Mouse (Mus musculus) heart, embryonic 13.5 days (tissue): ENCODE measurements at regions not wholly inside any gene's neighbourhood (a gene's known extent, or its start where the extent isn't known, plus 50 kb on each side); places are given as distances from the start of the nearest gene placed in this dataset.

Source experiments
- ATAC-seq: fragments of 200-750 bp; cut with Nextera tagmentation; 2 replicates; pipeline ENCODE4 v1.8.0; 2017; ENCODE audit warnings: moderate TSS enrichment; ENCODE audit not compliant: insufficient number of reproducible peaks, low FRiP score, low TSS enrichment; ENCODE audit errors: extremely low read depth
- H3K27ac ChIP-seq: fragments of 300-500 bp; sonication (generic); replicated peaks from 2 replicates; pipeline ENCODE4 v1.5.1; 2015; ENCODE audit warnings: moderate library complexity, mild to moderate bottlenecking, inconsistent platforms
- H3K27me3 ChIP-seq: fragments of 300-500 bp; sonication (generic); replicated peaks from 2 replicates; pipeline ENCODE4 v1.6.1; 2015; ENCODE audit warnings: mild to moderate bottlenecking, inconsistent platforms
- H3K36me3 ChIP-seq: fragments of 300-500 bp; sonication (generic); 2 replicates; pipeline ENCODE4 v1.6.1; 2015; ENCODE audit warnings: mild to moderate bottlenecking, inconsistent platforms
- H3K4me1 ChIP-seq: fragments of 300-500 bp; sonication (generic); 2 replicates; pipeline ENCODE4 v1.6.1; 2015; ENCODE audit warnings: inconsistent platforms
- H3K4me2 ChIP-seq: fragments of 300-500 bp; sonication (generic); 2 replicates; pipeline ENCODE4 v1.6.1; 2015; ENCODE audit warnings: inconsistent platforms, mild to moderate bottlenecking, moderate library complexity
- H3K4me3 ChIP-seq: fragments of 300-500 bp; sonication (generic); 2 replicates; pipeline ENCODE4 v1.5.1; 2015; ENCODE audit warnings: moderate library complexity, mild to moderate bottlenecking, inconsistent platforms
- H3K9ac ChIP-seq: fragments of 300-500 bp; sonication (generic); 2 replicates; pipeline ENCODE4 v1.6.1; 2015; ENCODE audit warnings: inconsistent platforms, mild to moderate bottlenecking, moderate library complexity
- H3K9me3 ChIP-seq: fragments of 300-500 bp; sonication (generic); 2 replicates; pipeline ENCODE4 v1.6.1; 2016; ENCODE audit warnings: inconsistent platforms
- WGBS: fragments of 180-500 bp; shearing (Covaris S2); methylation state at CpG from one replicate; pipeline ENCODE4 v1.1.7; 2015; ENCODE audit warnings: mixed read lengths; 5-methylcytosine and 5-hydroxymethylcytosine counted together

GRCm38 (mm10) chr9:113287397-113287796 lies 420.7 kb downstream of the Pdcd6ip start:
- H3K27me3 ChIP-seq = no peaks in the 10 kb centered on the region
- no peaks in the 10 kb centered on the region for H3K4me1 ChIP-seq
- H3K4me2 ChIP-seq = no peak overlapping the region
- WGBS = 45% methylated on average over 4 of the region's 4 CpGs
- H3K9ac ChIP-seq = no peak overlapping the region
- H3K27ac ChIP-seq = no peak overlapping the region
- H3K9me3 ChIP-seq = no peaks in the 10 kb centered on the region
- no peaks in the 10 kb centered on the region for H3K36me3 ChIP-seq
- H3K4me3 ChIP-seq = no peak overlapping the region
- no peak for ATAC-seq

DNA sequence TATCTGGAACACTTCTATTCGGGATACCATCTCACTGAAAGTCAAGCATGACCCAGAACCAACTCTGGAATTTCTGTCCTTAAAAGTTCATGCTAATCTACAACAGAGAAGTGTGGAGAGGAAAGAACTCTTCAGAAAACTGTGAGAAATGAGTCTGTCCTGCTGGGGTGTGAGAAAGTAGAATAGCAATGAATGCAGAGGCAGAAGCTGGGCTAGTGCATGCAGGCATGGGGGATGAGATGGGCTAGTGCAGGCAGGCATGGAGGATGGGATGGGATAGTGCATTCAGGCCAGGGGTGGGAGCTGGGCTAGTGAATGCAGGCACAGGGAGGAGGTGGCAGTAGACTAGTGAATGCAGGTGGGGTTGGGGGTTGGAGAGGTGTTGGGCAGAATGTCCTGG lies 424.8 kb downstream of the Pdcd6ip start:
- Histone ChIP-seq H3K4me3 (no peak overlapping the region), H3K4me2 (no peak overlapping the region), H3K9me3 (no peaks in the 10 kb centered on the region), H3K36me3 (no peaks in the 10 kb centered on the region), H3K27me3 (no peaks in the 10 kb centered on the region), H3K27ac (no peak overlapping the region), H3K4me1 (no peaks in the 10 kb centered on the region), H3K9ac (no peak overlapping the region)
- no peak for ATAC-seq
- WGBS = 14% methylated on average over 1 of the region's 1 CpGs

GRCm38 (mm10) chr9:113270595-113270994 lies 437.5 kb downstream of the Pdcd6ip start:
- no peaks in the 10 kb centered on the region for H3K27me3 ChIP-seq
- no peaks in the 10 kb centered on the region for H3K9me3 ChIP-seq
- no peak overlapping the region for H3K4me2 ChIP-seq
- H3K4me1 ChIP-seq = no peaks in the 10 kb centered on the region
- no peak for ATAC-seq
- H3K4me3 ChIP-seq = no peak overlapping the region
- no peak overlapping the region for H3K9ac ChIP-seq
- no peaks in the 10 kb centered on the region for H3K36me3 ChIP-seq
- no peak overlapping the region for H3K27ac ChIP-seq
- WGBS = 81% methylated on average over 4 of the region's 4 CpGs

DNA sequence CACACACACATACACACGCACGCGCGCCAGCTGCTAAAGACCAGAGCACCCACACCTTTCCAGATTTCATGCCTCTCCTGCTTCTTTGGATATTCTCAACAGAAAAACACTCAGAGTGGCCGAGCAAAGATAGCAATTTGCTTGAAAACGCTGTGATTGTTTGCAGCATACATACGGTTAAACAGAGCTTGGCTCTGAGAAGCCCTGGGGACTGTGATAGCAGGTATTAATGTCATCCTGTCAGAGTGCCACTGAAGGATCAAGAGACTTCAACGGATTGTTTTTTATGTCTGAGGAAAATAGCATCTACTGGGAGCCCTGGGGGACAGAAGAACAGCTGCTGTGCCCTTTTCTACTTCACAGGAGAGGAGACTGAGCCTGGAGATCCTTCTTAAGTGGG lies 440.4 kb downstream of the Pdcd6ip start:
- H3K4me1 ChIP-seq = no peaks in the 10 kb centered on the region
- 77% methylated on average over 8 of the region's 8 CpGs for WGBS
- H3K4me2 ChIP-seq = no peak overlapping the region
- no peak overlapping the region for H3K27ac ChIP-seq
- no peaks in the 10 kb centered on the region for H3K27me3 ChIP-seq
- H3K9me3 ChIP-seq = no peaks in the 10 kb centered on the region
- no peak overlapping the region for H3K9ac ChIP-seq
- H3K36me3 ChIP-seq = no peaks in the 10 kb centered on the region
- ATAC-seq = no peak
- no peak overlapping the region for H3K4me3 ChIP-seq

- Histone ChIP-seq H3K4me3 (no peak overlapping the region), H3K27ac (no peak overlapping the region), H3K27me3 (no peaks in the 10 kb centered on the region), H3K36me3 (no peaks in the 10 kb centered on the region), H3K4me1 (no peaks in the 10 kb centered on the region), H3K9me3 (peaks cover 8% of the 10 kb centered on the region; the same call in 1 of the 2 replicates), H3K9ac (no peak overlapping the region), H3K4me2 (no peak overlapping the region)
- no peak for ATAC-seq
- whole genome bisulfite sequencing = 68% methylated on average over 6 of the region's 6 CpGs
Observed at GRCm38 (mm10) chr9:113263636-113264035, 444.4 kb downstream of the Pdcd6ip start.

DNA sequence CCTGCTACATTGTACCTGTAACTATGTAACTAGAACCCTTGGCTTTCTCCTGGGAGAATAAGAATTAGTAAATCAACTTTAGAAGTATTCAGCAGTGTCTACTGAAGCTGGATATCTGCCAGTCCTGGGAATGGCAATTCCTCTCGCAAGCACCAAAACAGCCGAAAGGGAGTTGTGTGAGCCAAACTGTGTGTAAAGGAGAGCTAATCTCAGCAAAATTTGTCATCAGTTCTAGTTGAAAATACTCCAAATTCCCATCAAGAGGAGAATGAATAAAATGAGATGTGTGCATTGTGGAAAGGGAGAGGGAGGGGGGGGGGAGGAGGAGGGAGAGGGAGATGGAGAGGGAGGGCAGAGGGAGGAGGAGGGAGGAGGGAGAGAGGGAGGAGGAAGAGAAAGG lies 447.8 kb downstream of the Pdcd6ip start:
- 69% methylated on average over 2 of the region's 2 CpGs for WGBS

DNA sequence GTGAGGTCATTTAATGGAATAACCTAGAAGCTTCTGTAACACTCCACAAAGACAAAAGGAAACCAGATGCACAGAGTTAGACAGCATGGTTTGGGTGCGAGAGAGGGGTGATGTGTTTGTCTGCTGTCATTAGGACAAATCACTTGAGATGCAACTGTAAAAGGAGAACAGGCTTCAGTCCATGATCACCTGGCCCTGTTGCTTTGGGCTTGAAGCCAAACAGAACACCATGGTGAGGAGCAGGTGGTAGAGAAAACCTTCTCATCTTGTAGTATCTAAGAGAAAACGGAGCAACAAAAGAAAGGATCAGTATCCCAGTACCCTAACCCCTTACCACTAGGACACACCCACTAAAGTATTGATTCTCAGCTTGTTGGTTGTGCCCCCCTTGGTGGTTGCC lies 449.5 kb downstream of the Pdcd6ip start:
- H3K9ac ChIP-seq = no peak overlapping the region
- no peak overlapping the region for H3K4me2 ChIP-seq
- H3K27ac ChIP-seq = no peak overlapping the region
- no peaks in the 10 kb centered on the region for H3K4me1 ChIP-seq
- ATAC-seq = no peak
- no peaks in the 10 kb centered on the region for H3K36me3 ChIP-seq
- H3K27me3 ChIP-seq = no peaks in the 10 kb centered on the region
- no peak overlapping the region for H3K4me3 ChIP-seq
- 75% methylated on average over 2 of the region's 2 CpGs for WGBS
- H3K9me3 ChIP-seq = peaks cover 8% of the 10 kb centered on the region; the same call in 1 of the 2 replicates

More for the DNA sequence above, 447.8 kb downstream of the Pdcd6ip start:
- Histone ChIP-seq H3K4me2 (no peak overlapping the region), H3K9me3 (peaks cover 8% of the 10 kb centered on the region; the same call in 1 of the 2 replicates), H3K36me3 (no peaks in the 10 kb centered on the region), H3K27me3 (no peaks in the 10 kb centered on the region), H3K9ac (no peak overlapping the region), H3K27ac (no peak overlapping the region), H3K4me1 (no peaks in the 10 kb centered on the region), H3K4me3 (no peak overlapping the region)
- ATAC-seq = no peak

GRCm38 (mm10) chr9:113248703-113249274 lies 459.3 kb downstream of the Pdcd6ip start:
- H3K4me2 ChIP-seq = no peak overlapping the region
- ATAC-seq = no peak
- no peak overlapping the region for H3K27ac ChIP-seq
- no peaks in the 10 kb centered on the region for H3K27me3 ChIP-seq
- H3K36me3 ChIP-seq = no peaks in the 10 kb centered on the region
- no peaks in the 10 kb centered on the region for H3K4me1 ChIP-seq
- 71% methylated on average over 12 of the region's 12 CpGs for WGBS
- no peak overlapping the region for H3K4me3 ChIP-seq
- H3K9ac ChIP-seq = no peak overlapping the region
- H3K9me3 ChIP-seq = no peaks in the 10 kb centered on the region

DNA sequence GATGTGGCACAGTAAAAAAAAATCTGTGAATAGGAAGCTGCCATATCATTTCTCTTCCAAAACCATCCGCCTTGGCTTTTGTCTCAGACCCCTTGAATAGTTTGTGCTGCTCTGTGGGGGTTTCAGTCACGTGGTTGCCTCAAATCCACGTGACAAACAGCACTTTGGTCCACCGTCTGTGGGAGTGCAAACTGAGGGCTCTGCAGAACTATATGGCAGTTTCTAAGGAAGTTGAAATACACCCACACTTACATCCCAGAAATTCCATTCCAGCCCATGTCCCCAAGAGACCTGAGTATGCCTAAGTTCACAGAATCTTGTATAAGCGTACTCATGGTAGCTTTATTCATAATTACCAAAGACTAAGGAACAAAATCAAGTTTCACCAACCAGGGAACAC lies 460.1 kb downstream of the Pdcd6ip start:
- Histone ChIP-seq H3K36me3 (no peaks in the 10 kb centered on the region), H3K4me1 (no peaks in the 10 kb centered on the region), H3K4me3 (no peak overlapping the region), H3K9me3 (no peaks in the 10 kb centered on the region), H3K27me3 (no peaks in the 10 kb centered on the region), H3K4me2 (no peak overlapping the region), H3K27ac (no peak overlapping the region), H3K9ac (no peak overlapping the region)
- WGBS = 52% methylated on average over 5 of the region's 5 CpGs
- no peak for ATAC-seq

DNA sequence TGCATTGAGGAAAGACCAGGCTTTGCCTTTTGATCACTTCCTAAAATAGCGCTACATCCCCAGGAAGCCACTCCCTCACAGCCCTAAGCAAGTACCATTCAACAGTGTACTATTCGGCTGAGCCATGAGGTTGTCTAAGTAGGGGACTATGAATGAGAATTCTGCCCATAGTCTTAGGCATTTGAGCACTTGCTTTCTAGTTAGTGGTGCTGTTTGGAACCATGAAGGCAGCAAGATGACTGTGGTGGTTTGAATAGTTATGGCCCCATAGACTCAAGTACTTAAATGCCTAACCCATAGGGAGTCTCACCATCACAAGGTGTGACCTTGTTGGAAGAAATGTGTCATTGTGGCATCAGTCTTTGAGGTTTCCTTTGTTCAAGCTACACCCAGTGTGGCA lies 464.2 kb downstream of the Pdcd6ip start:
- 80% methylated on average over 2 of the region's 2 CpGs for WGBS
- Histone ChIP-seq H3K9me3 (no peaks in the 10 kb centered on the region), H3K27me3 (no peaks in the 10 kb centered on the region)

DNA sequence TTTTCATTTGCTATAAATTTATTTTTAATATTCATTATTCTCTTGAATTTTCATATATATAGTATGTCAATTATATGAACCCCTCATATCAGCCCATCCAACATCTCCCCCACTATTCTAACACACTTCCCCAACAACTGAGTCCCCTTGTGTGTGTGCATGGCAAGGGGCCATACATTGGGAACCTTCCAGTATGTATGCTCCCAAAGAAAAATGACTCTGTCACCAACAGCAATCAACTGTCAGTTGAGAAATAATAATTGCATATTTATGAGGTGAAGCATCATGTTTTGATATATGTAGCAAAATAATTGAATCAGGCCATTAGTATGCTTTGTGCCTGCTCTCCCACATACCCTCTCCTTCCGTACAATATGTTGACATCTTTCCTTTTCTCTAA lies 474.7 kb downstream of the Pdcd6ip start:
- Histone ChIP-seq H3K4me3 (no peak overlapping the region), H3K27me3 (no peaks in the 10 kb centered on the region)
- 81% methylated on average over 1 of the region's 1 CpGs for WGBS

More for the DNA sequence above, 464.2 kb downstream of the Pdcd6ip start:
- Histone ChIP-seq H3K27ac (no peak overlapping the region), H3K36me3 (no peaks in the 10 kb centered on the region), H3K4me2 (no peak overlapping the region), H3K4me1 (no peaks in the 10 kb centered on the region), H3K4me3 (no peak overlapping the region), H3K9ac (no peak overlapping the region)
- ATAC-seq = no peak

GRCm38 (mm10) chr9:113229391-113229790 lies 478.7 kb downstream of the Pdcd6ip start:
- no peak for ATAC-seq
- 56% methylated on average over 1 of the region's 1 CpGs for WGBS
- 0 out of 2 replicates have a peak, but pooled peaks cover 5% of the 10 kb centered on the region for H3K9me3 ChIP-seq

More for the DNA sequence above, 474.7 kb downstream of the Pdcd6ip start:
- Histone ChIP-seq H3K4me1 (no peaks in the 10 kb centered on the region), H3K9me3 (no peaks in the 10 kb centered on the region), H3K4me2 (no peak overlapping the region), H3K9ac (no peak overlapping the region), H3K27ac (no peak overlapping the region), H3K36me3 (no peaks in the 10 kb centered on the region)
- ATAC-seq = no peak

More at GRCm38 (mm10) chr9:113229391-113229790, 478.7 kb downstream of the Pdcd6ip start:
- H3K9ac ChIP-seq = no peak overlapping the region
- no peaks in the 10 kb centered on the region for H3K27me3 ChIP-seq
- H3K4me2 ChIP-seq = no peak overlapping the region
- no peaks in the 10 kb centered on the region for H3K36me3 ChIP-seq
- H3K4me3 ChIP-seq = no peak overlapping the region
- H3K4me1 ChIP-seq = no peaks in the 10 kb centered on the region
- no peak overlapping the region for H3K27ac ChIP-seq
